Mouse (Mus musculus): ENCODE measurements around the gene Sowaha. TPM values are rescaled to one million over a fixed set of nuclear protein-coding genes. Genes with fewer than 3 reads are reported as not detected.

The Sowaha gene
- polyA plus RNA-seq, 1 experiment from 2014 or later: 0.08 TPM

- 87% methylated on average over 13 of the region's 13 CpGs for WGBS
- Histone ChIP-seq H3K9ac (ENCODE audit: low read length) (no peak overlapping the region), H3K27ac (replicated peaks; ENCODE audit: low read depth, low read length) (no peak overlapping the region), H3K36me3 (ENCODE audit: control insufficient read depth, insufficient read depth, low read length) (no peaks in the 10 kb centered on the region), H3K9me3 (ENCODE audit: control insufficient read depth, low read length) (no peaks in the 10 kb centered on the region), H3K4me3 (ENCODE audit: low read depth, low read length) (no peak overlapping the region), H3K4me1 (ENCODE audit: control insufficient read depth, insufficient read depth, low read length) (0 out of 2 replicates have a peak, but pooled peaks cover 2% of the 10 kb centered on the region), H3K27me3 (ENCODE audit: control insufficient read depth, insufficient read depth, low read length) (no peaks in the 10 kb centered on the region), H3K4me2 (ENCODE audit: low read depth, severe bottlenecking) (no peak overlapping the region)
- no peak for DNase-seq (ENCODE audit: low spot score)
- ATAC-seq (ENCODE audit: insufficient number of reproducible peaks, low FRiP score, low TSS enrichment, low read depth): no peak
These were observed 33.9 kb downstream of the Sowaha start for GRCm38 (mm10) chr11:53446183-53446582.

DNA sequence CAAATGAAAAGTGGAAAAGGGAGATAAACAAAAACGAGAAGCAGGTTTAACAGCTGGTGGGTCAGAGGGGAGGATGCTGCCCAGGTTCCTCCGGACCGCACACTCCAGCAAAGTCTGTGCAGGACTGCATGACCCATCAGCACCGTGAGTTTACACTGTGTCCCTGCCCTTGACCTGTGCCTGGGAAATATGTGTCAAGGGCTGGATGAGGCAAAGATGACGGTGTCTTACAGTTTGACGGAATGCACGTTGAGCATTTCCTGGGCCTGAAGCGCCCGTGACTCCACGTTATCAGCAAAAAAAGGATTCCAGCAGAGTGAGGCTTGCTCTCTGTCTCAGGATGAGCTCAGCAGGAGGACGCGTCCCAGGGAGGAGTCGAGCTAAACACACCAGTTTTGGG, 34.5 kb downstream of the Sowaha start:
- no peak for DNase-seq (ENCODE audit: low spot score)
- Histone ChIP-seq H3K4me1 (ENCODE audit: control insufficient read depth, insufficient read depth, low read length) (0 out of 2 replicates have a peak, but pooled peaks cover 2% of the 10 kb centered on the region), H3K27ac (replicated peaks; ENCODE audit: low read depth, low read length) (no peak overlapping the region), H3K9me3 (ENCODE audit: control insufficient read depth, low read length) (no peaks in the 10 kb centered on the region), H3K4me2 (ENCODE audit: low read depth, severe bottlenecking) (no peak overlapping the region), H3K27me3 (ENCODE audit: control insufficient read depth, insufficient read depth, low read length) (no peaks in the 10 kb centered on the region), H3K4me3 (ENCODE audit: low read depth, low read length) (no peak overlapping the region), H3K36me3 (ENCODE audit: control insufficient read depth, insufficient read depth, low read length) (no peaks in the 10 kb centered on the region), H3K9ac (ENCODE audit: low read length) (no peak overlapping the region)
- ATAC-seq (ENCODE audit: insufficient number of reproducible peaks, low FRiP score, low TSS enrichment, low read depth): no peak
- WGBS: 74% methylated on average over 13 of the region's 13 CpGs

DNA sequence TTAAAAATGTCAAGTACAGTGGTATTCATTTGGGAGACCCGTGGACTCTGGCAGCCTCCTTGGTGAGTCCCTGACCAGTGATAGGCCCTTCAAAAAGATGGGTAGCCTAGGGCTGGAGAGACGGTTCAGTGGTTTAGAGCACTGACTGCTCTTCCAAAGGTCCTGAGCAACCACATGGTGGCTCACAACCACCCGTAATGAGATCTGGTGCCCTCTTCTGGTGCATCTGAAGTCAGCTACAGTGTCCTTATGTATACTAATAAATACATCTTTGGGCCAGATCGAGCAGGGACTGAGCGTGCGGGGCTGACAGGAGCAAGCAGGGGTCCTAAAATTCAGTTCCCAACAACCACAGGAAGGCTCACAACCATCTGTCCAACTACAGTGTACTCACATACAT, 36.2 kb downstream of the Sowaha start:
- H3K27ac ChIP-seq (replicated peaks; ENCODE audit: low read depth, low read length): no peak overlapping the region
- H3K4me3 ChIP-seq (ENCODE audit: low read depth, low read length): no peak overlapping the region
- no peaks in the 10 kb centered on the region for H3K36me3 ChIP-seq (ENCODE audit: control insufficient read depth, insufficient read depth, low read length)
- H3K9ac ChIP-seq (ENCODE audit: low read length): no peak overlapping the region
- H3K9me3 ChIP-seq (ENCODE audit: control insufficient read depth, low read length): no peaks in the 10 kb centered on the region
- no peak overlapping the region for H3K4me2 ChIP-seq (ENCODE audit: low read depth, severe bottlenecking)
- WGBS: 38% methylated on average over 6 of the region's 6 CpGs
- no peaks in the 10 kb centered on the region for H3K27me3 ChIP-seq (ENCODE audit: control insufficient read depth, insufficient read depth, low read length)
- DNase-seq (ENCODE audit: low spot score) (no peak), ATAC-seq (ENCODE audit: insufficient number of reproducible peaks, low FRiP score, low TSS enrichment, low read depth) (no peak)
- H3K4me1 ChIP-seq (ENCODE audit: control insufficient read depth, insufficient read depth, low read length): no peaks in the 10 kb centered on the region

GRCm38 (mm10) chr11:53441921-53442320, 38.2 kb downstream of the Sowaha start:
- DNase-seq (ENCODE audit: low spot score) (no peak), ATAC-seq (ENCODE audit: insufficient number of reproducible peaks, low FRiP score, low TSS enrichment, low read depth) (no peak)
- Histone ChIP-seq H3K36me3 (ENCODE audit: control insufficient read depth, insufficient read depth, low read length) (no peaks in the 10 kb centered on the region), H3K4me1 (ENCODE audit: control insufficient read depth, insufficient read depth, low read length) (no peaks in the 10 kb centered on the region), H3K4me2 (ENCODE audit: low read depth, severe bottlenecking) (no peak overlapping the region), H3K27ac (replicated peaks; ENCODE audit: low read depth, low read length) (no peak overlapping the region), H3K4me3 (ENCODE audit: low read depth, low read length) (no peak overlapping the region), H3K9me3 (ENCODE audit: control insufficient read depth, low read length) (no peaks in the 10 kb centered on the region), H3K27me3 (ENCODE audit: control insufficient read depth, insufficient read depth, low read length) (no peaks in the 10 kb centered on the region), H3K9ac (ENCODE audit: low read length) (no peak overlapping the region)
- WGBS: 50% methylated on average over 12 of the region's 12 CpGs

- no peak overlapping the region for H3K4me2 ChIP-seq (ENCODE audit: low read depth, severe bottlenecking)
- H3K27ac ChIP-seq (replicated peaks; ENCODE audit: low read depth, low read length): no peak overlapping the region
- DNase-seq (ENCODE audit: low spot score) (no peak), ATAC-seq (ENCODE audit: insufficient number of reproducible peaks, low FRiP score, low TSS enrichment, low read depth) (no peak)
- H3K36me3 ChIP-seq (ENCODE audit: control insufficient read depth, insufficient read depth, low read length): no peaks in the 10 kb centered on the region
- H3K4me1 ChIP-seq (ENCODE audit: control insufficient read depth, insufficient read depth, low read length): no peaks in the 10 kb centered on the region
- no peak overlapping the region for H3K4me3 ChIP-seq (ENCODE audit: low read depth, low read length)
- no peaks in the 10 kb centered on the region for H3K9me3 ChIP-seq (ENCODE audit: control insufficient read depth, low read length)
- no peaks in the 10 kb centered on the region for H3K27me3 ChIP-seq (ENCODE audit: control insufficient read depth, insufficient read depth, low read length)
- 88% methylated on average over 6 of the region's 6 CpGs for WGBS
- H3K9ac ChIP-seq (ENCODE audit: low read length): no peak overlapping the region
These were observed 43.7 kb downstream of the Sowaha start for GRCm38 (mm10) chr11:53436338-53436737.

- no peak overlapping the region for H3K27ac ChIP-seq (replicated peaks; ENCODE audit: low read depth, low read length)
- WGBS: 78% methylated on average over 8 of the region's 8 CpGs
- no peaks in the 10 kb centered on the region for H3K27me3 ChIP-seq (ENCODE audit: control insufficient read depth, insufficient read depth, low read length)
- DNase-seq (ENCODE audit: low spot score) (no peak), ATAC-seq (ENCODE audit: insufficient number of reproducible peaks, low FRiP score, low TSS enrichment, low read depth) (no peak)
- H3K4me2 ChIP-seq (ENCODE audit: low read depth, severe bottlenecking): no peak overlapping the region
- H3K9me3 ChIP-seq (ENCODE audit: control insufficient read depth, low read length): no peaks in the 10 kb centered on the region
- no peak overlapping the region for H3K9ac ChIP-seq (ENCODE audit: low read length)
- no peaks in the 10 kb centered on the region for H3K4me1 ChIP-seq (ENCODE audit: control insufficient read depth, insufficient read depth, low read length)
- no peak overlapping the region for H3K4me3 ChIP-seq (ENCODE audit: low read depth, low read length)
- no peaks in the 10 kb centered on the region for H3K36me3 ChIP-seq (ENCODE audit: control insufficient read depth, insufficient read depth, low read length)
These were observed 44.6 kb downstream of the Sowaha start for GRCm38 (mm10) chr11:53435504-53435903.

- Histone ChIP-seq H3K4me1 (ENCODE audit: control insufficient read depth, insufficient read depth, low read length) (peaks cover 5% of the 10 kb centered on the region; the same call in 1 of the 2 replicates), H3K9me3 (ENCODE audit: control insufficient read depth, low read length) (no peaks in the 10 kb centered on the region), H3K9ac (ENCODE audit: low read length) (no peak overlapping the region), H3K36me3 (ENCODE audit: control insufficient read depth, insufficient read depth, low read length) (peaks cover 7% of the 10 kb centered on the region), H3K27ac (replicated peaks; ENCODE audit: low read depth, low read length) (no peak overlapping the region), H3K4me2 (ENCODE audit: low read depth, severe bottlenecking) (no peak overlapping the region), H3K27me3 (ENCODE audit: control insufficient read depth, insufficient read depth, low read length) (no peaks in the 10 kb centered on the region), H3K4me3 (ENCODE audit: low read depth, low read length) (no peak overlapping the region)
- DNase-seq (ENCODE audit: low spot score) (no peak), ATAC-seq (ENCODE audit: insufficient number of reproducible peaks, low FRiP score, low TSS enrichment, low read depth) (no peak)
- 73% methylated on average over 6 of the region's 6 CpGs for WGBS
These were observed 47.0 kb downstream of the Sowaha start for GRCm38 (mm10) chr11:53433057-53433456.

DNA sequence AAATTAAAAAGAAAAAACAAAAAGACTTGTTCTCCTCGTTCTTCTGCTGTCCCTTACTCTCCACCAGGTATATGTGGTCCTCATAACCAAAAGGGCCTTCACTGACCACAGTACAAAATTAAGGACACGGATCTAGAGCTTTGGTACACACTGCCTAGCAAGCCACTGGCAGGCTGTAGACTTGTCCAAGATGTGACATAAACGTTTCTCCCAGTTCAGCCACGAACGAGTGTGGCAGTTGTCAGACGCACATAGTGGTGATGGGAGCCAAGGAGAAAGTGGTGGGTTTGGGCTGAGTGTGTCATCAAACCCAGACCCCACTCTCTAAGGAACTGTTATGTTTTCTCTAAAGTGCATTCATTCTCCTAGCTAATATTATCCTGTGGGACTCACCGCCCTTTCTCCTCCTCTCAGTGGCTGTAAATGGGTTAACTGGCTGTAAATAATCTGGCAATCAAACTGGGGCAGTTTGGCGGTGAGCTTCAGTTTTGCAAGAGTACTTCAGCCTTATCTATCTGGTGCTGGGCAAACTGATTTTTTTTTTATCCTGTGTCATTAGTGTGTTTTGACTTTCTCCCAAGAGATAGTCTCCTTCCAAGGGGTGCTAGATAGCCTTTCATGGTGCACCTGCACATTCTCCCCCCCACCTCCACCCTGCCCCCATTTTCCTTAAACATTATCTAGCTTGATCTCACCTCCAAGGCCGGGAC, 48.6 kb downstream of the Sowaha start:
- WGBS: 17% methylated on average over 9 of the region's 9 CpGs
- ATAC-seq (ENCODE audit: insufficient number of reproducible peaks, low FRiP score, low TSS enrichment, low read depth) (no peak; the same call in 1 of the 2 replicates), DNase-seq (ENCODE audit: low spot score) (no peak)
- peaks cover 5% of the 10 kb centered on the region; the same call in 1 of the 2 replicates for H3K4me1 ChIP-seq (ENCODE audit: control insufficient read depth, insufficient read depth, low read length)
- no peaks in the 10 kb centered on the region for H3K9me3 ChIP-seq (ENCODE audit: control insufficient read depth, low read length)
- H3K36me3 ChIP-seq (ENCODE audit: control insufficient read depth, insufficient read depth, low read length): peaks cover 7% of the 10 kb centered on the region
- H3K9ac ChIP-seq (ENCODE audit: low read length): 0 out of 2 replicates have a peak overlapping the region, but pooled peaks have one; percentile 12
- H3K27me3 ChIP-seq (ENCODE audit: control insufficient read depth, insufficient read depth, low read length): no peaks in the 10 kb centered on the region
- H3K4me2 ChIP-seq (ENCODE audit: low read depth, severe bottlenecking): peak overlapping the region; percentile 45
- no peak overlapping the region for H3K27ac ChIP-seq (replicated peaks; ENCODE audit: low read depth, low read length)
- H3K4me3 ChIP-seq (ENCODE audit: low read depth, low read length): peak overlapping the region; percentile 69
